Mouse (Mus musculus) ovary, adult 2 months (tissue): ENCODE data around the gene Sik2. TPM values are rescaled to one million over a fixed set of nuclear protein-coding genes. Genes with fewer than 3 reads are reported as not detected.

Experiments
- polyA plus RNA-seq: library from polyadenylated mRNA; depleted of rRNA; stranded (reverse); fragments of >200 nt; gene quantifications from 2 replicates; pipeline ENCODE4 v1.2.3, GENCODE M21; 2012; rRNA removed

Gene Sik2
- polyA plus RNA-seq = 28.3 and 56.8 TPM in 2 replicates

DNA sequence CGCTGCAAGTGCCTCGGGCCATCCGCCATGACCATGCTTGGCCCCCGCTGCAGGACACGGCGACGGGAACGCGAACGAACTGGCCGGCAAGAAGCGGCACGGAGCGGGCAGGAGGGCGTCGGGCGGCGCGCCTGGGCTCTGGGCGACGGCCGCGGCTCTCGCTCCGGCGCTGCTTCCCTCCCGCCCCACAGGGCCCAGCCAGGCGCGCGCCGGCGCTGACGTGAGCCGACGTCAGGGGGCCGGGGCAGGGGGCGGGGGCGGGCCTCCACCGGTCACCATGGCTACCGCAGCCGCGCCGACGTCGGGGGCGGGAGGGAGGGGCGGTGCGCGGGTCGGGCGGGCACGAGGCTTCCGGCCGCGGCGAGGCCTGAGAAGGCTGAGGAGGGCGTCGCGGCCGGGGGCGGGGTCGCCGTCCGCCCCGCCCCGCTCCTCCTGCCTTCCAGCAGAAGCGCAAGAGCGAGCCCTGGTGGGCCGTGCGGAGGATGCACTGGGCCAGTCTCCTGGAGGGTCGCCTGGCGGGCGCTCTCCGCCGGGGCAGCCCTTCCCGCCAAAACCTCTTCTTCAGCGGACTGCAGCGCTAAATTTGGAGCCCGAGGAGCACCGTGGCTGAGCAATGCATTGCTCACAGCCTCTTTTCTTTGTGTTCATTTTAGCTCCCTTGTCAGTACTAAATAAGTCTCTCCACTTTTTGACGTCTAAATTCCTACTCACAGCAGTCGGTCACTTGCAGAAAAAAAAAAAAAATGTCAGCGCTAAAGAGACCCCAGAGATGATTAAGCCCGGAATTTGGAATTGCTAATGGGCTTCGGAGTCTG is at the start of gene Sik2:
Gene Sik2, minus strand, starts transcription at position 233 of the 815 bp plus-strand sequence.

DNA sequence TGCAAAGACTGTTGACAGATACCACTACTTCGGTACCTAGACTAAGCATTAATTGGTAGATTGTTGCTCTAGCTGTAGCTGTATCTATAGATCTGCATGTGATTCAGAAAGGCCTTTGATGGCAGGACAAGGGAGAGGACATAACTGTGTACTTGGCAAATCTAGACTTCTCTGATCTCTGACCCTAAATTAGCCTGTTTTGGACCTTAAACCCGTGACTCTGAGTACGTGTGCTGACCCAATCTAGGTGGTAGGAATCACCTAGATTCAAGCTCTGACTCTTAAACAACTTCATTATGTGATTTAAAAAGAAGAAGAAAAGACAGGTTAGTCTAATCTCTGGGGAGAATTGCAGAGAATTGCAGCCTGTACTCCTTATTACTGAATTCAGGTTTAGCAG is 163.8 kb downstream of the Sik2 start, which contains the start of gene Ppp2r1b:
Gene Ppp2r1b, plus strand, starts transcription at position 221 of the 400 bp plus-strand sequence.

Other genes with a start within 250 kb of the Sik2 start
- gene Fdxacb1, start 240.8 kb downstream of the Sik2 start, polyA plus RNA-seq = 3.2 and 3.9 TPM in 2 replicates
- gene Alg9, start 234.1 kb downstream of the Sik2 start, polyA plus RNA-seq = 27.7 and 30.8 TPM in 2 replicates
- gene 1110032A03Rik, start 233.6 kb downstream of the Sik2 start, polyA plus RNA-seq = 27.7 and 46.9 TPM in 2 replicates
- 9.0 and 10.2 TPM in 2 replicates for gene Ppp2r1b, start 163.8 kb downstream of the Sik2 start, polyA plus RNA-seq
- 2.0 and 3.1 TPM in 2 replicates for gene Btg4, start 51.8 kb upstream of the Sik2 start, polyA plus RNA-seq
- gene Layn, start 68.0 kb upstream of the Sik2 start, polyA plus RNA-seq = 9.6 and 12.3 TPM in 2 replicates
- gene 4833427G06Rik, start 93.0 kb upstream of the Sik2 start, polyA plus RNA-seq = 1.5 and 1.8 TPM in 2 replicates
- gene Gm32742, start 156.4 kb upstream of the Sik2 start, polyA plus RNA-seq = 0.12 TPM in 2 replicates
- 0.44 and 0.59 TPM in 2 replicates for gene Pou2af1, start 204.6 kb upstream of the Sik2 start, polyA plus RNA-seq